ENCODE assay signal across 20 mouse cellular contexts in the genomic region with DNA sequence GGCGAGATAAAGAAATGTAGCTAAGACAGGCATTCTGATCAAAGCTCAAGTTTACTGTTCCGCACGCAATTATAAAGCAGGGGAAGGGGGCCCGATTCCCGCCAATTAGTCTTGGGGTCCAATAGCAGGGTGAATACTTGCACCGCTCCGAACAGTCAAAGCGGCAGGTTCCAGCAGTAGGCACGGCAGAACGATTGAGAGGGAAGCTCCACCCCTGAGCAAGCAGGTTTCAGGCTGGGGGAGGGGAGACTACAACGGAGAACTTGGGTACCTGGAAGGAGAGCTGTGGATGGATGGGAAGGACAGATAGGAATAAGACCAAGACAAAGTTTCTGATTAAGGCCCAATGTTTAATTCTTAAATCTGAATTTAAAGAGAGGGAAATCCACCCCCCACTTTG.
DNase-seq lines count a peak whose midpoint lies in the region; ATAC-seq and TF ChIP-seq lines count a peak whose summit lies in the region.
"Had no signal": no experiment of that assay in that cellular context is flagged by ENCODE, and none has a peak within 500 bp of the region (broad histone marks: within the 10 kb centered on the region; RNA-seq: fewer than 3 reads in every experiment).

No protein-coding gene starts in this region.

- intact Hi-C loops in heart, postnatal 14 days (cut with DNase I): no loop called here
- intact Hi-C loops in left cerebral cortex, postnatal 10 days (cut with DNase I): no loop called here

- no peak overlapping the region for H3K27ac ChIP-seq in forebrain, embryonic 11.5 days (ENCODE audit: low read depth, low read length)
- H3K27ac ChIP-seq in forebrain, embryonic 14.5 days (ENCODE audit: low read depth, low read length): no peak overlapping the region
- no peak overlapping the region for H3K27ac ChIP-seq in heart, embryonic 15.5 days
- H3K27ac ChIP-seq: layer of hippocampus, adult 2 months; stomach, embryonic 15.5 days had no signal

- H3K9me3 ChIP-seq in forebrain, embryonic 11.5 days (ENCODE audit: control insufficient read depth, low read length): no peaks in the 10 kb centered on the region
- no peaks in the 10 kb centered on the region for H3K9me3 ChIP-seq in forebrain, embryonic 14.5 days (replicated peaks; ENCODE audit: control insufficient read depth, low read length)
- no peaks in the 10 kb centered on the region for H3K9me3 ChIP-seq in heart, embryonic 15.5 days (replicated peaks)
- no peaks in the 10 kb centered on the region for H3K9me3 ChIP-seq in E14TG2a.4 (ENCODE audit: low read length)
- H3K9me3 ChIP-seq: stomach, embryonic 15.5 days had no signal

- 0 out of 2 replicates have a peak overlapping the region, but pooled peaks have one; percentile 8 for H3K4me2 ChIP-seq in forebrain, embryonic 11.5 days (ENCODE audit: low read depth, low read length, severe bottlenecking)
- H3K4me2 ChIP-seq in forebrain, embryonic 14.5 days (ENCODE audit: low read length): no peak overlapping the region
- 0 out of 2 replicates have a peak overlapping the region, but pooled peaks have one; percentile 15 for H3K4me2 ChIP-seq in heart, embryonic 15.5 days
- H3K4me2 ChIP-seq: stomach, embryonic 15.5 days had no signal

- no peaks in the 10 kb centered on the region for H3K27me3 ChIP-seq in forebrain, embryonic 11.5 days (ENCODE audit: control insufficient read depth, insufficient read depth, low read length)
- H3K27me3 ChIP-seq in forebrain, embryonic 14.5 days (replicated peaks; ENCODE audit: control insufficient read depth, insufficient read depth, low read length): no peaks in the 10 kb centered on the region
- no peaks in the 10 kb centered on the region for H3K27me3 ChIP-seq in heart, embryonic 15.5 days
- H3K27me3 ChIP-seq in E14TG2a.4 (ENCODE audit: insufficient read depth, low read length): no peaks in the 10 kb centered on the region
- H3K27me3 ChIP-seq: CH12.LX; stomach, embryonic 15.5 days had no signal

- TF ChIP-seq CTCF in E14TG2a.4 (conservative IDR thresholded peaks at IDR 0.05; ENCODE audit: low read length): no peak

- no peak; the same call in 1 of the 2 replicates for ATAC-seq in forebrain, embryonic 11.5 days (replicated peaks; ENCODE audit: low FRiP score)
- no peak for ATAC-seq in forebrain, embryonic 14.5 days
- ATAC-seq in heart, embryonic 15.5 days (replicated peaks; ENCODE audit: insufficient number of reproducible peaks, insufficient read depth, low FRiP score, low read depth): no peak
- ATAC-seq: liver, postnatal 0 days had no signal

- H3K36me3 ChIP-seq in forebrain, embryonic 11.5 days (ENCODE audit: control insufficient read depth, insufficient read depth, low read length): no peaks in the 10 kb centered on the region
- no peaks in the 10 kb centered on the region for H3K36me3 ChIP-seq in forebrain, embryonic 14.5 days (ENCODE audit: control insufficient read depth, insufficient read depth, low read length)
- no peaks in the 10 kb centered on the region for H3K36me3 ChIP-seq in heart, embryonic 15.5 days
- H3K36me3 ChIP-seq in E14TG2a.4 (ENCODE audit: insufficient read depth, low read length): no peaks in the 10 kb centered on the region
- H3K36me3 ChIP-seq: stomach, embryonic 15.5 days had no signal

- WGBS in forebrain, embryonic 11.5 days: 22% methylated on average over 11 of the region's 11 CpGs
- WGBS in forebrain, embryonic 14.5 days: 24% methylated on average over 11 of the region's 11 CpGs
- 17% methylated on average over 11 of the region's 11 CpGs for WGBS in heart, embryonic 15.5 days

- H3K9ac ChIP-seq in forebrain, embryonic 11.5 days (ENCODE audit: low read length): no peak overlapping the region
- no peak overlapping the region for H3K9ac ChIP-seq in forebrain, embryonic 14.5 days (ENCODE audit: low read length)
- no peak overlapping the region for H3K9ac ChIP-seq in heart, embryonic 15.5 days
- H3K9ac ChIP-seq: liver, postnatal 0 days; stomach, embryonic 15.5 days had no signal

- H3K4me3 ChIP-seq in forebrain, embryonic 11.5 days (ENCODE audit: low read depth, low read length): no peak overlapping the region
- no peak overlapping the region for H3K4me3 ChIP-seq in forebrain, embryonic 14.5 days (ENCODE audit: low read depth, low read length)
- no peak overlapping the region for H3K4me3 ChIP-seq in heart, embryonic 15.5 days
- H3K4me3 ChIP-seq in E14TG2a.4 (replicated peaks; ENCODE audit: low read length): peak overlapping the region; percentile 53
- H3K4me3 ChIP-seq: layer of hippocampus, adult 2 months; stomach, embryonic 15.5 days had no signal

- DNase-seq in forebrain, embryonic 11.5 days (ENCODE audit: low spot score): no peak
- DNase-seq in forebrain, embryonic 14.5 days (ENCODE audit: low spot score): no peak
- no peak for DNase-seq in heart, postnatal 14 days
- DNase-seq in ZHBTc4 (ENCODE audit: low read depth, low spot score): peak; percentile 53
- no peak for DNase-seq in left cerebral cortex, postnatal 10 days (ENCODE audit: extremely low spot score in 1 of 2, low spot score in 2 of 2)
- DNase-seq: adrenal gland, adult 8-10 months; cerebellum, adult 8-10 months; kidney, adult 18-20 months; kidney, postnatal 10 days; layer of hippocampus, postnatal 36 days; liver, postnatal 0 days; lung, postnatal 10 days; midbrain, embryonic 14.5 days; right cerebral cortex, postnatal 25 days; thymus, adult 2 months had no signal

- no peaks in the 10 kb centered on the region for H3K4me1 ChIP-seq in forebrain, embryonic 11.5 days (replicated peaks; ENCODE audit: control insufficient read depth, insufficient read depth, low read length)
- H3K4me1 ChIP-seq in forebrain, embryonic 14.5 days (ENCODE audit: control insufficient read depth, insufficient read depth, low read length): no peaks in the 10 kb centered on the region
- no peaks in the 10 kb centered on the region for H3K4me1 ChIP-seq in heart, embryonic 15.5 days (replicated peaks)
- H3K4me1 ChIP-seq in E14TG2a.4 (replicated peaks; ENCODE audit: low read depth, low read length): peaks cover 16% of the 10 kb centered on the region
- H3K4me1 ChIP-seq: stomach, embryonic 15.5 days had no signal
